Mouse (Mus musculus): ENCODE results near the gene Cygb. TPM values are rescaled to one million over a fixed set of nuclear protein-coding genes. Genes with fewer than 3 reads are reported as not detected.
A peak's percentile ranks its signal among the peaks of the same experiment; 100 is the strongest.

The Cygb gene
- polyA plus RNA-seq (2012; fragmentation: generic; extraction: Trizol): 0.47 TPM

DNA sequence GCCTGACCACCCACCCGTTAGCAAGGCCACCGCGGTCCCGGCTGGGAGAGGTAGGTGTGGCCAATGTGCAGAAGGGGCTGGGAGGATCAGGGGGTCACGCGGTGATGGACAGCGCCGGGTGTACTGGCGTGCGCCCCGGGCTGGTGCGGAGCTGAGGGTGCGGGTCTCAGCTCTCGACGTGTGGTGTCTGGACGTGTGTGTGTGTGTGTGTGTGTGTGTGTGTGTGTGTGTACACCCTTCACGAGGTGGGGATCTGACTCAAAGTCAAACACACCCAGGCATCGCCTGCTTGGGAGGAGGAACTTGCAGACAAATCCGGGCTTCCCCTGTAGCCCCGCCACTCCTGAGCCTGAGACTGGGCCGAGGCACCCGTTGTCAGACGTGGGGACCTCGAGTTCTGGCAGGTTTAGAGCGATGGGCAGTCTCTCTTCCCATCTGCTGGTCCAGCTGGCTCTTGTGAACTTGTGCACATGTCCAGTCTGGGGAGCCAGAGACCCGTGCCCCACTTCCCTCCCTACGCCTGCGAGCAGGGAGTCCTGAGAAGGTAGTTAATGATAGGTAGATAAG lies at the start of gene Cygb:
Gene Cygb, minus strand, starts transcription at position 59 of the 567 bp plus-strand sequence.
- Histone ChIP-seq H3K79me2 (ENCODE audit: control insufficient read depth, insufficient read depth) (no peaks in the 10 kb centered on the region), H3ac (ENCODE audit: control insufficient read depth, insufficient read length) (peak within 1 kb of the TSS; percentile 2), H3K36me3 (ENCODE audit: control insufficient read depth, insufficient read depth) (no peaks in the 10 kb centered on the region), H3K4me3 (no peak within 1 kb of the TSS), H3K27me3 (ENCODE audit: control insufficient read depth, insufficient read depth, insufficient read length) (peaks cover 6% of the 10 kb centered on the region), H3K4me2 (ENCODE audit: low read depth) (peak within 1 kb of the TSS; percentile 73)
- TF ChIP-seq MYOD1 (IDR thresholded peaks at IDR 0.05; ENCODE audit: control insufficient read depth in 1 of 3, insufficient read length in 2 of 3, low read depth in 2 of 3): peak in 2 of 3 experiments; percentile 89 to 96
- TF ChIP-seq SRF (IDR thresholded peaks at IDR 0.05; ENCODE audit: control insufficient read depth, insufficient read length, low read depth): no peak

- H3K36me3 ChIP-seq (ENCODE audit: control insufficient read depth, insufficient read depth): no peaks in the 10 kb centered on the region
- H3ac ChIP-seq (ENCODE audit: control insufficient read depth, insufficient read length): no peak overlapping the region
- H3K4me3 ChIP-seq: no peak overlapping the region
- peak overlapping the region; percentile 6 for H3K4me2 ChIP-seq (ENCODE audit: low read depth)
- no peaks in the 10 kb centered on the region for H3K27me3 ChIP-seq (ENCODE audit: control insufficient read depth, insufficient read depth, insufficient read length)
- no peak for TF ChIP-seq REST (IDR thresholded peaks at IDR 0.05; ENCODE audit: insufficient read depth, insufficient read length)
- TF ChIP-seq E2F4 (IDR thresholded peaks at IDR 0.05; ENCODE audit: insufficient read depth): no peak
- TF ChIP-seq TCF3 (IDR thresholded peaks at IDR 0.05; ENCODE audit: insufficient read length, low read depth): no peak
- TF ChIP-seq POLR2A (IDR thresholded peaks at IDR 0.05; ENCODE audit: insufficient read length, low read depth): no peak
- no peak for TF ChIP-seq CEBPB (IDR thresholded peaks at IDR 0.05; ENCODE audit: insufficient read depth, poor library complexity, severe bottlenecking)
- TF ChIP-seq USF1 (IDR thresholded peaks at IDR 0.05; ENCODE audit: low read depth): no peak
- TF ChIP-seq POLR2AphosphoS2 (IDR thresholded peaks at IDR 0.05; ENCODE audit: insufficient read length, low read depth): no peak
- H3K79me2 ChIP-seq (ENCODE audit: control insufficient read depth, insufficient read depth): no peaks in the 10 kb centered on the region
Observed at GRCm38 (mm10) chr11:116701377-116701841, 47.3 kb upstream of the Cygb start.

- TF ChIP-seq TCF12 (IDR thresholded peaks at IDR 0.05; ENCODE audit: insufficient read depth, poor library complexity, severe bottlenecking): no peak
- no peak for TF ChIP-seq REST (IDR thresholded peaks at IDR 0.05; ENCODE audit: insufficient read depth, insufficient read length)
- no peak for TF ChIP-seq SRF (IDR thresholded peaks at IDR 0.05; ENCODE audit: control insufficient read depth, insufficient read length, low read depth)
- TF ChIP-seq E2F4 (IDR thresholded peaks at IDR 0.05; ENCODE audit: insufficient read depth): no peak
- no peak for TF ChIP-seq MYOD1 (IDR thresholded peaks at IDR 0.05; ENCODE audit: control insufficient read depth in 1 of 3, insufficient read length in 2 of 3, low read depth in 2 of 3)
- TF ChIP-seq TCF3 (IDR thresholded peaks at IDR 0.05; ENCODE audit: insufficient read length, low read depth): no peak
- TF ChIP-seq MYOG (IDR thresholded peaks at IDR 0.05; ENCODE audit: control insufficient read depth in 1 of 3, insufficient read depth in 1 of 3, insufficient read length in 2 of 3, low read depth in 2 of 3): no peak
- no peak for TF ChIP-seq POLR2AphosphoS2 (IDR thresholded peaks at IDR 0.05; ENCODE audit: insufficient read length, low read depth)
- no peak for TF ChIP-seq POLR2A (IDR thresholded peaks at IDR 0.05; ENCODE audit: insufficient read length, low read depth)
- TF ChIP-seq CEBPB (IDR thresholded peaks at IDR 0.05; ENCODE audit: insufficient read depth, poor library complexity, severe bottlenecking): no peak
- no peak for TF ChIP-seq MAX (IDR thresholded peaks at IDR 0.05; ENCODE audit: low read depth)
- Histone ChIP-seq H3K79me2 (ENCODE audit: control insufficient read depth, insufficient read depth) (no peaks in the 10 kb centered on the region), H3K27me3 (ENCODE audit: control insufficient read depth, insufficient read depth, insufficient read length) (no peaks in the 10 kb centered on the region), H3ac (ENCODE audit: control insufficient read depth, insufficient read length) (no peak overlapping the region), H3K36me3 (ENCODE audit: control insufficient read depth, insufficient read depth) (peaks cover 4% of the 10 kb centered on the region), H3K4me2 (ENCODE audit: low read depth) (no peak overlapping the region), H3K4me3 (no peak overlapping the region)
Observed at GRCm38 (mm10) chr11:116697521-116697920, 43.4 kb upstream of the Cygb start.

DNA sequence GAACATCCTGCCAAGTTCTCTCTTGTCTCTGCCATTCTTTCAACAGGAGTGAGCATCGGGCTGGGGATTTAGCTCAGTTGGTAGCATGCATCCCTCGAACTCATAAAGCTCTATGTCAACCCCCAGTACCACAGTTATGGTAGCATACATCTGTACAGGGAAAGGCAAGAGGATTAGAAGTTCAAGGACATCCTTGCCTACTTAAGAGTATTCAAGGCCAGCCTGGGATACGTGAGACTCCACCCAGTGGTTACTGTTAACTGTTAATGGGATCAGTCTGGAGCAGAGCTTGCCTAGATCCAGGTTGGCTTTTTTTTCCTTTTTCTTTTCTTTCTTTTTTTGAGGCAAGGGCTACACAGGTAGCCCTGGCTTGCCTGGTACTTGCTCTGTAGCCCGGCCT lies 42.3 kb upstream of the Cygb start:
- Histone ChIP-seq H3ac (ENCODE audit: control insufficient read depth, insufficient read length) (no peak overlapping the region), H3K4me3 (no peak overlapping the region), H3K4me2 (ENCODE audit: low read depth) (no peak overlapping the region), H3K36me3 (ENCODE audit: control insufficient read depth, insufficient read depth) (peaks cover 4% of the 10 kb centered on the region), H3K27me3 (ENCODE audit: control insufficient read depth, insufficient read depth, insufficient read length) (no peaks in the 10 kb centered on the region), H3K79me2 (ENCODE audit: control insufficient read depth, insufficient read depth) (no peaks in the 10 kb centered on the region)
- TF ChIP-seq REST (IDR thresholded peaks at IDR 0.05; ENCODE audit: insufficient read depth, insufficient read length) (no peak), MYOD1 (IDR thresholded peaks at IDR 0.05; ENCODE audit: control insufficient read depth in 1 of 3, insufficient read length in 2 of 3, low read depth in 2 of 3) (no peak), E2F4 (IDR thresholded peaks at IDR 0.05; ENCODE audit: insufficient read depth) (no peak), TCF12 (IDR thresholded peaks at IDR 0.05; ENCODE audit: insufficient read depth, poor library complexity, severe bottlenecking) (no peak), SRF (IDR thresholded peaks at IDR 0.05; ENCODE audit: control insufficient read depth, insufficient read length, low read depth) (no peak), TCF3 (IDR thresholded peaks at IDR 0.05; ENCODE audit: insufficient read length, low read depth) (no peak), MAX (IDR thresholded peaks at IDR 0.05; ENCODE audit: low read depth) (no peak), CEBPB (IDR thresholded peaks at IDR 0.05; ENCODE audit: insufficient read depth, poor library complexity, severe bottlenecking) (no peak), MYOG (IDR thresholded peaks at IDR 0.05; ENCODE audit: control insufficient read depth in 1 of 3, insufficient read depth in 1 of 3, insufficient read length in 2 of 3, low read depth in 2 of 3) (no peak), POLR2AphosphoS2 (IDR thresholded peaks at IDR 0.05; ENCODE audit: insufficient read length, low read depth) (no peak), USF1 (IDR thresholded peaks at IDR 0.05; ENCODE audit: low read depth) (no peak), POLR2A (IDR thresholded peaks at IDR 0.05; ENCODE audit: insufficient read length, low read depth) (no peak)

DNA sequence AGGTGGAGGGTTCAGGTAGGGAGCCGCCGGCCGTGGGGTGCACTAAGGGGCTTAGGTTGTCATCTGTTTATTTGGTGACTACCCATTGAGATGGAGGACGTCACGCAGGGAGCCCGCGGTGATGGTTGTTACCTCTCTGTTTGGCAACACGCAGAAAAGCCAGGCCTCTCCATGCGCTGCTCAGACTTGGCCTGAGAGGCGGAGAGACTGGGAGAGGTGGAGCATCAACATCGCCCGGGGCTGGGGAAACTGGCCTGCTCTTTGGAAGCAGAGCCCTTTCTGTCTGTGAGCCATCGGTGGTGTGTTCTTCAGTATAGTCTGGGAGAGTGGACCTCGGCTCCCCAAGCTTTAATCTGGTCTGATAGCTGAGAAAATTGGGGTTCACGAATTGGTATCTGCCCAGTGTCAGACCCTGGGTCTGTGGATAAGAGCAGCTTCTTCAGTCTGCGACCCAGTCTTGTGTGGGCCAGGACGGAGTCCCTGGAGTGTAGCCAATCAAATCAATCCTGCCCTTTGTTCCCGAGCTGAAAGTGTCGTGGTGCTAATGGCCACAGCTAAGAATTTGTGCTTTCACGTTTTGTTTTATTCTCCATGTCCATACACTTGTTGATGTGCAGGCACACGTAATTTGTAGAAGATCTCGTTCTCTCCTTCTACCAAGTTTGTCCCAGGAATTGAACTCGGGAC lies 41.2 kb upstream of the Cygb start:
- Histone ChIP-seq H3K27me3 (ENCODE audit: control insufficient read depth, insufficient read depth, insufficient read length) (no peaks in the 10 kb centered on the region), H3ac (ENCODE audit: control insufficient read depth, insufficient read length) (no peak overlapping the region), H3K36me3 (ENCODE audit: control insufficient read depth, insufficient read depth) (peaks cover 4% of the 10 kb centered on the region), H3K4me3 (no peak overlapping the region), H3K79me2 (ENCODE audit: control insufficient read depth, insufficient read depth) (no peaks in the 10 kb centered on the region), H3K4me2 (ENCODE audit: low read depth) (no peak overlapping the region)
- TF ChIP-seq MYOG (IDR thresholded peaks at IDR 0.05; ENCODE audit: control insufficient read depth in 1 of 3, insufficient read depth in 1 of 3, insufficient read length in 2 of 3, low read depth in 2 of 3) (no peak), MAX (IDR thresholded peaks at IDR 0.05; ENCODE audit: low read depth) (no peak)
